Mouse (Mus musculus) myocyte (in vitro differentiated cells): ENCODE data around the gene Ythdf2. TPM values are rescaled to one million over a fixed set of nuclear protein-coding genes. Genes with fewer than 3 reads are reported as not detected.

Experiments used
- polyA plus RNA-seq: library from polyadenylated mRNA; unstranded; fragments of >200 nt; fragmentation: generic; extraction: Trizol; gene quantifications from one replicate; pipeline ENCODE4 v1.2.1, GENCODE M21; 2012; ENCODE audit warnings: missing spikeins

The Ythdf2 gene
- polyA plus RNA-seq, 1 experiment, result 20.7 TPM

Other genes with a start within 250 kb of the Ythdf2 start
- 0.02 TPM for gene Gm10300, start 137.6 kb downstream of the Ythdf2 start, polyA plus RNA-seq
- 4.8 TPM for gene Epb41, start 137.0 kb downstream of the Ythdf2 start, polyA plus RNA-seq
- gene Oprd1, start 67.8 kb downstream of the Ythdf2 start, polyA plus RNA-seq, result not detected
- 11.7 TPM for gene Gmeb1, start 49.3 kb upstream of the Ythdf2 start, polyA plus RNA-seq
- 26.6 TPM for gene Taf12, start 62.1 kb upstream of the Ythdf2 start, polyA plus RNA-seq
- gene Rab42, start 91.1 kb upstream of the Ythdf2 start, polyA plus RNA-seq, result 0.30 TPM
- gene Trnau1ap, start 117.2 kb upstream of the Ythdf2 start, polyA plus RNA-seq, result 51.6 TPM
- gene Rcc1, start 141.3 kb upstream of the Ythdf2 start, polyA plus RNA-seq, result 33.2 TPM
- gene Phactr4, start 210.2 kb upstream of the Ythdf2 start, polyA plus RNA-seq, result 15.8 TPM